Mouse (Mus musculus): ENCODE measurements around the gene Trem1. TPM values are rescaled to one million over a fixed set of nuclear protein-coding genes. Genes with fewer than 3 reads are reported as not detected.

The Trem1 gene
- polyA plus RNA-seq, 1 experiment, result 0.03 TPM

DNA sequence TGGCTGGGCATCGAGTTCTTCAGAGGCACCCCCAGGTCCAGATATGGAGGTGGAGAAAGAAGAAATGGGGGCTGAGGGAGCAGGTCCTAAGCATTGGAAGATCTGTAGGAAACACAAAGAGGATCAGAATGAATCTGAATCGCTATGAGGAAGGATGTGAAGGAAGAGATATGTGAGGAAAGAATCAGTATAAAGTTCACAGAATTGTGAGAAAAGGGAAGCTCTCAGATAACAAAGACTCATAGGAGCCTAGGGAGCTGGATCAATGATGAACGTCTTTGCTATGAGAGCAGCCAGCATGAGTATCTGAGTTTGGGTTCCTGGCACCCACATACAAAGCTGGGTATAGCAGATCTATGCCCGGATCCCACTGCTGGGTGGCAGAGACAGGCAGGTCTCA, 37.3 kb downstream of the Trem1 start:
- TF ChIP-seq POLR2A (IDR thresholded peaks at IDR 0.05; ENCODE audit: borderline replicate concordance, insufficient read depth, low read length) (no peak), CTCF (IDR thresholded peaks at IDR 0.05; ENCODE audit: borderline replicate concordance, insufficient read depth, low read depth, low read length) (no peak)
- DNase-seq, result no peak
- H3K27me3 ChIP-seq (ENCODE audit: control insufficient read depth, insufficient read depth, low read length), result no peaks in the 10 kb centered on the region
- no peak overlapping the region for H3K4me3 ChIP-seq (replicated peaks; ENCODE audit: insufficient read depth, low read depth, low read length)
- WGBS, result 67% methylated on average over 4 of the region's 4 CpGs
- no peaks in the 10 kb centered on the region for H3K4me1 ChIP-seq (ENCODE audit: control insufficient read depth, insufficient read depth, low read length)
- H3K27ac ChIP-seq (ENCODE audit: insufficient read depth, low read length), result no peak overlapping the region

DNA sequence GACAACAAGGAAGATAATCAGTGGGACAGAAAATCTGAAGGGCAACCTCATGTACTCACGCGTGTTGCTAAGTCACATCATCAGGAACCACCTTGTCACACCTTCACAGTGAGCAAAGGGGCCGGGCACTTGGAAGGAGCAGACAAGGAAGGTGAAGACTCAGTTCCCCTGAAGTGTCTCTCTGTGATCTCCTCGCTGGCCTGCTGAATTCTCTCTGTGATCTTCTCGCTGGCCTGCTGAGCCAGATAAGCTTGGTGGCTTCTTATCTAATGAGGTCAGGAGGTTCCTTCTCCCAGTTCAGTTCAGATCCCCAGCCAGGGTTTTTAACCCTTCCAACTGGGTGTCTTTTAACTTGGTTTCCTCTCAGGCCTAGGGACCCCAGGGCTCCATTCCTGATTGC, 39.6 kb downstream of the Trem1 start:
- no peaks in the 10 kb centered on the region for H3K4me1 ChIP-seq (ENCODE audit: control insufficient read depth, insufficient read depth, low read length)
- H3K27ac ChIP-seq (ENCODE audit: insufficient read depth, low read length), result no peak overlapping the region
- 93% methylated on average over 5 of the region's 5 CpGs for WGBS
- no peak overlapping the region for H3K4me3 ChIP-seq (replicated peaks; ENCODE audit: insufficient read depth, low read depth, low read length)
- H3K27me3 ChIP-seq (ENCODE audit: control insufficient read depth, insufficient read depth, low read length), result no peaks in the 10 kb centered on the region
- no peak for DNase-seq
- no peak for TF ChIP-seq CTCF (IDR thresholded peaks at IDR 0.05; ENCODE audit: borderline replicate concordance, insufficient read depth, low read depth, low read length)
- no peak for TF ChIP-seq POLR2A (IDR thresholded peaks at IDR 0.05; ENCODE audit: borderline replicate concordance, insufficient read depth, low read length)

DNA sequence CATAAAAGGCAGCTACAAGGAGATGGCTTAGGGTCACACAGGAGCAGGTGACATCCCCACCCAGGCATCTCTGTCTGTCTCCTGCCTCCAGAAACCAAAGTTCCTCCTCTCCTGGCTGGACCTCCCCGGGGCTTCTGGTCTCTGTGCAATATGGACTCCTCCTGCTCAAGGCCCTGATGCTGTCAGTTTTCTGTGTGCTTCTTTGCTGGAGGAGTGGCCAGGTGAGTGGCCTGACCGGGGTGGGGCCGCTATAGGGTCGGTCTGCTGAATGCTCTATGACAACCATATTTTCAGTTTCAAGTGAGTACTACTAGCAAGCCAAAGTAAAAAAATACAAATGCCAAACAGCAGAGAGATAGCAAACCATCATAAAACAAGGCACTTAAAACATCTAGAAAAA, 40.0 kb downstream of the Trem1 start:
- no peak for DNase-seq
- no peak for TF ChIP-seq CTCF (IDR thresholded peaks at IDR 0.05; ENCODE audit: borderline replicate concordance, insufficient read depth, low read depth, low read length)
- no peak for TF ChIP-seq POLR2A (IDR thresholded peaks at IDR 0.05; ENCODE audit: borderline replicate concordance, insufficient read depth, low read length)
- Histone ChIP-seq H3K27me3 (ENCODE audit: control insufficient read depth, insufficient read depth, low read length) (no peaks in the 10 kb centered on the region), H3K4me1 (ENCODE audit: control insufficient read depth, insufficient read depth, low read length) (no peaks in the 10 kb centered on the region), H3K4me3 (replicated peaks; ENCODE audit: insufficient read depth, low read depth, low read length) (no peak overlapping the region), H3K27ac (ENCODE audit: insufficient read depth, low read length) (no peak overlapping the region)
- 88% methylated on average over 4 of the region's 4 CpGs for WGBS

DNA sequence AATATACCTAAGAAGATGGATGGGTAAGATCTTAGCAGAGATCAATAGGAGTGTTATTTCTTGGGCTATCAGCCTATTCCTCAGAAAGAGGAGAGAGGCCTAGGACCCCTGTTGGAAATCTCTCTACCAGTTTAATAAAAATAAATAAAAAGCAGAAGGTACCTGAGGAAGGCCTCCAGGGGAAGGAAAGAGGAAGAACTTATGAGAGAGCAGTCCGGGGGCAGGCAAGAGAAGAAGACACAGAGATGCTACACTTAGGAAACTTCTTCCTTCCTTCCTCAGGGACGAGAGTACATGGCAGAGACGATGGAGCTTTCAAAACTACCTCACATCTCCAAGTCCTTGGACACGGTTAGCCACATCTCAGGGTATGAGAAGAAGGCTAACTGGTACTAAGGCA, 41.5 kb downstream of the Trem1 start:
- TF ChIP-seq POLR2A (IDR thresholded peaks at IDR 0.05; ENCODE audit: borderline replicate concordance, insufficient read depth, low read length) (no peak), CTCF (IDR thresholded peaks at IDR 0.05; ENCODE audit: borderline replicate concordance, insufficient read depth, low read depth, low read length) (no peak)
- 68% methylated on average over 4 of the region's 4 CpGs for WGBS
- DNase-seq, result no peak
- Histone ChIP-seq H3K4me3 (replicated peaks; ENCODE audit: insufficient read depth, low read depth, low read length) (no peak overlapping the region), H3K4me1 (ENCODE audit: control insufficient read depth, insufficient read depth, low read length) (no peaks in the 10 kb centered on the region), H3K27ac (ENCODE audit: insufficient read depth, low read length) (no peak overlapping the region), H3K27me3 (ENCODE audit: control insufficient read depth, insufficient read depth, low read length) (no peaks in the 10 kb centered on the region)

DNA sequence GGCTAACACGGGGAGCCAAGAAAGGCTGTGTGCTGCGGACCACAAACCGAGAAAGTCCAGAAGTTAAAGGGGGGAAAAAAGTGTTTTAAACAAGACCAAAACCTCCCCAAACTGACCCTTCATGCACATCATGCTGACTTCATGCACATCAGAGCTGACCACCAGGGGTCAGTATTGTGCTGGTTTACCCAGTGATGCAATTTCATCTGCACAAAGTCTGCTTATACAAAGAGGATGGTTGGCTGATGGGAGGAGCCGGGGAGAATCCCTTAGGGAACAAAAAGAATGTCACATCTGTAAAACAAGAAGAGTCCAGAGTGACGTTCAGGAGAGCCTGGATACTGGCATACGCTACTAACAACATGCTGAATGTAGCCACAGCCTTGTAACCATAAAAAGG, 42.3 kb downstream of the Trem1 start:
- Histone ChIP-seq H3K4me3 (replicated peaks; ENCODE audit: insufficient read depth, low read depth, low read length) (no peak overlapping the region), H3K4me1 (ENCODE audit: control insufficient read depth, insufficient read depth, low read length) (no peaks in the 10 kb centered on the region), H3K27me3 (ENCODE audit: control insufficient read depth, insufficient read depth, low read length) (no peaks in the 10 kb centered on the region), H3K27ac (ENCODE audit: insufficient read depth, low read length) (no peak overlapping the region)
- peak; percentile 39 to 67 for DNase-seq
- WGBS, result 26% methylated on average over 6 of the region's 6 CpGs
- TF ChIP-seq CTCF (IDR thresholded peaks at IDR 0.05; ENCODE audit: borderline replicate concordance, insufficient read depth, low read depth, low read length) (peak; percentile 82), POLR2A (IDR thresholded peaks at IDR 0.05; ENCODE audit: borderline replicate concordance, insufficient read depth, low read length) (no peak)

DNA sequence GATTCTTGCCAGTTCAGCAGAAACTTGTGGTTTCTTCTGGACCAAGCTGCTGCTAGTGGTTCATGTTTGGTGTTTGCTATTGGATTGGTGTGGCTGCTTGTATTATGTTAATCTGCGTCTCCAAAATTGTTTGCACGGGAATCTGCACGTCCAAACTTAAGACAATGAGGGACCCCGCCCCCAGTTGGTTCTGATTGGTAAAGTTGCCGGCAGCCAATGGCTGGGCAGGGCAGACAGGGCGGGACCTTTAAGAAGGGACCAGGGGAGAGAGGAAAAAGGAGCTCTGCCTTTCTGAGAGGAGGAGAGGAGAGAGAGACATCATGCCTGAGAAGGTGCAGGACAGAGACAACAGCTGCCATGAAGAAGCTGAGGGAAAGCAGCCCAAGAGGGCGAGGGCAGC, 43.2 kb downstream of the Trem1 start:
- no peak overlapping the region for H3K27ac ChIP-seq (ENCODE audit: insufficient read depth, low read length)
- 59% methylated on average over 7 of the region's 7 CpGs for WGBS
- no peak for TF ChIP-seq POLR2A (IDR thresholded peaks at IDR 0.05; ENCODE audit: borderline replicate concordance, insufficient read depth, low read length)
- TF ChIP-seq CTCF (IDR thresholded peaks at IDR 0.05; ENCODE audit: borderline replicate concordance, insufficient read depth, low read depth, low read length), result no peak
- H3K27me3 ChIP-seq (ENCODE audit: control insufficient read depth, insufficient read depth, low read length), result no peaks in the 10 kb centered on the region
- H3K4me3 ChIP-seq (replicated peaks; ENCODE audit: insufficient read depth, low read depth, low read length), result no peak overlapping the region
- H3K4me1 ChIP-seq (ENCODE audit: control insufficient read depth, insufficient read depth, low read length), result no peaks in the 10 kb centered on the region
- no peak for DNase-seq

DNA sequence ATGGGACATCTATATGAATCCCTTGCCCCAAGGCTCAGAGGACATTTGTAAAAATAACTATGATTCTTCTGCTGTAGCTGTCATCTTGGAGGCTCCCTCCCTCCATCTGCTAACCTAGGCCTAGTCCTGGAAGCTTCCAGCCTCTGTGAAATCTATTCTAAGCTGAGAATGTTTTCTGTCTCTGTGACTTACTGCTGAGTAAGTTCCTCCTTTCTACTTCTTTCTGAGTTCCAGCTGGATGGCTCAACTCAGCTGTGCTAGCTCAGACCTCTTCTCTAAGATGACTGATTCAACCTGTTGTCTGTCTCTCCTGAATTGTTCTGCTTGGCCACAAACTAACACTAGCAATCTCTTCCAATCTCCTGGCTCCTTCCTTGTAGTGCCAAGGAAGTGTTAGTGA, 45.8 kb downstream of the Trem1 start:
- no peaks in the 10 kb centered on the region; the same call in 1 of the 2 replicates for H3K27me3 ChIP-seq (ENCODE audit: control insufficient read depth, insufficient read depth, low read length)
- H3K27ac ChIP-seq (ENCODE audit: insufficient read depth, low read length), result no peak overlapping the region
- TF ChIP-seq POLR2A (IDR thresholded peaks at IDR 0.05; ENCODE audit: borderline replicate concordance, insufficient read depth, low read length) (no peak), CTCF (IDR thresholded peaks at IDR 0.05; ENCODE audit: borderline replicate concordance, insufficient read depth, low read depth, low read length) (no peak)
- H3K4me1 ChIP-seq (ENCODE audit: control insufficient read depth, insufficient read depth, low read length), result no peaks in the 10 kb centered on the region
- no peak overlapping the region for H3K4me3 ChIP-seq (replicated peaks; ENCODE audit: insufficient read depth, low read depth, low read length)
- DNase-seq, result no peak

DNA sequence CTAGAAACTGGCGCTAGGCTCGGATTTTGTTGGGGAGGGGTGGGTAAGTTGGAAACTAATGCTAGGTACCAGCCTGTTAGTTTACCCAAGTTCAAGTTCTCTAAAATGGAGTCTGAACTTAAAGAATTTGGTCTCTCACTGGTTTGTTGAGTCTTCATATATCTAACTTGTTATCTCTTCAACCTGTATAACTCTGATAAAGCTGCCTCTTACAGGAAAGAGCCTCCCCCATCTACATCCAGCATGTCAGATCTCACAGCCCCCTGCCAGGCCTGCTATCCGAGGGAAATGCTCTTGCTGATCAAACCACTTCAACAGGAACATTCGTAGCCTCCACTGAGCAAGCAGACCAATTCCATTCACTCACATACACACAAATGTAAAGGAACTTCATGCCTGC, 46.4 kb downstream of the Trem1 start:
- 83% methylated on average over 4 of the region's 4 CpGs for WGBS

More for the DNA sequence above, 46.4 kb downstream of the Trem1 start:
- TF ChIP-seq CTCF (IDR thresholded peaks at IDR 0.05; ENCODE audit: borderline replicate concordance, insufficient read depth, low read depth, low read length) (no peak), POLR2A (IDR thresholded peaks at IDR 0.05; ENCODE audit: borderline replicate concordance, insufficient read depth, low read length) (no peak)
- DNase-seq, result no peak
- Histone ChIP-seq H3K27me3 (ENCODE audit: control insufficient read depth, insufficient read depth, low read length) (no peaks in the 10 kb centered on the region; the same call in 1 of the 2 replicates), H3K27ac (ENCODE audit: insufficient read depth, low read length) (no peak overlapping the region), H3K4me3 (replicated peaks; ENCODE audit: insufficient read depth, low read depth, low read length) (no peak overlapping the region), H3K4me1 (ENCODE audit: control insufficient read depth, insufficient read depth, low read length) (no peaks in the 10 kb centered on the region)

Data from cerebellum, adult 2 months (tissue).